Mouse (Mus musculus): ENCODE results near the gene Poc1a.

Poc1a gene

DNA sequence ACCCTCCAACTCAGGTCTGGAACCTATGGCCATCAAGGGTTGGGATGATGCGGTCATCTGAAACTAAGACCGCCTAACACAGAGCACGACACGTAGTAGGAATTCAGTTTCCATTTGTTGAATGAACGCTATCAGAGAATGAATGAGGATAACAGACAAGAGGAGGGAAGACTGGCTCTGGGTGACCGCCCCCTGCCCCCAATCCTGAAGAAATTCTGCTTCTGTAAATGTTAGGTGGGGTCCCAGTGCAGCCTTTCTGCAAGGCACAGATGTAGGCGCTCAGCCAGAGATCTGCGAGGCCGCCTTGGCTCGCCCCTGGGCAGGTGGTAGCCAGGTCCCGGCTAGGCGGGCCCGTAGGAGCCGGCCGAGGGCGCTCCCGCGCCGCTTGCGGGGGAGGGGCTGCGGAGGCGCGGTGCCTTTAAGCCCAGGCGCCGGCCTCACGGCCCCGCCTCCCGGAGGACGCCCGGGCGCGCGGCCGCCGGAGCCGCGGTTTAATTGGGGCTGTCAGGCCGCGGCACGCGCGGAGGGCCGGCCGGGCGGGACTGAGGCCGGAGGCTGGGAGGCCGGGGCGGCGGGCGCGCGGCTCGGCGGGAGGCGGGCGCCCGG is 87.4 kb downstream of the Poc1a start, which contains the start of gene Dusp7:
TSS of gene Dusp7 (plus strand) at position 521 of the 606 bp plus-strand sequence.
- WGBS = under 1% methylated on average over 57 of the region's 57 CpGs

DNA sequence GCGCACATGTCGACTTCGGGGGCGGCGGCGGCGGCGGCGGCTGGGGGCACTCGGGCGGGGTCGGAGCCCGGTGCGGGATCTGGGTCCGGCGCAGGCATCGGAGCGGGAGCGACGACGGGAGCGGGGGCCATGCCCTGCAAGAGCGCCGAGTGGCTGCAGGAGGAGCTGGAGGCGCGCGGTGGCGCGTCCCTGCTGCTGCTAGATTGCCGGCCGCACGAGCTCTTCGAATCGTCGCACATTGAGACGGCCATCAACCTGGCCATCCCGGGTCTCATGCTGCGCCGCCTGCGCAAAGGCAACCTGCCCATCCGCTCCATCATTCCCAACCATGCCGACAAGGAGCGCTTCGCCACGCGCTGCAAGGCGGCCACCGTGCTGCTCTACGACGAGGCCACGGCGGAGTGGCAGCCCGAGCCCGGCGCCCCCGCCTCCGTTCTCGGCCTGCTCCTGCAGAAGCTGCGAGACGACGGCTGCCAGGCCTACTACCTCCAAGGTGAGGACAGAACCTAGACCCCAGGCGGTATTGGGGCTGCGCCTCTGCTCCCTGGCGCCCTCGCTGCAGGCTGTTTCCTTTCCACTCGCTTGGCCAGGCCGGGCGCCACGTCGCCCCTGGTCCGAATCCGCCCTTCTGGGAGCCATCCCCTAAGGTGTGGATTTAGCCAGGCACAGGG is 88.1 kb downstream of the Poc1a start:
- WGBS = under 1% methylated on average over 72 of the region's 72 CpGs

GRCm38 (mm10) chr9:106369801-106370485 is 89.1 kb downstream of the Poc1a start:
- 5% methylated on average over 11 of the region's 11 CpGs for WGBS

DNA sequence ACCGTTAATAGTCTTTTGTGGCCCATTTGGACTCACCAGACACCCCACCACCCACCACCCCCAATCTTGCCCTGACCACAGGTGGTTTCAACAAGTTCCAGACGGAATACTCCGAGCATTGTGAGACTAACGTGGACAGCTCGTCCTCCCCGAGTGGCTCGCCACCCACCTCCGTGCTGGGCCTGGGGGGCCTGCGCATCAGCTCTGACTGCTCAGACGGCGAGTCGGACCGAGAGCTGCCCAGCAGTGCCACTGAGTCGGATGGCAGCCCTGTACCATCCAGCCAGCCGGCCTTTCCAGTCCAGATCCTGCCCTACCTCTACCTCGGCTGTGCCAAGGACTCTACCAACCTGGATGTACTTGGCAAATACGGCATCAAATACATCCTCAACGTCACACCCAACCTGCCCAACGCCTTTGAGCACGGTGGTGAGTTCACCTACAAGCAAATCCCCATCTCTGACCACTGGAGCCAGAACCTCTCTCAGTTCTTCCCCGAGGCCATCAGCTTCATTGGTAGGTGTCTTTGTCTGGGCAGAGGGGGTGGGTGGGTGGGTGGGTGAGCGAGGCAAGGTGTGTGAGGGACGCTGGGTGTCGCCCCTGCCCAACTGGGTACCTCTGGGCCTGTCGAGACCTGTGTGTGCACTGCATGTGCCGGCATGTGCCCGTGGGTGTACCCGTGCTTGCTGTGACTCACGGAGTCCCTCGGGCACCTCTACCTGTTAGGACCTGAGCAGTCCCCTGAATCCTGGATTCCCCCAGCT is 89.9 kb downstream of the Poc1a start:
- 28% methylated on average over 30 of the region's 30 CpGs for WGBS

DNA sequence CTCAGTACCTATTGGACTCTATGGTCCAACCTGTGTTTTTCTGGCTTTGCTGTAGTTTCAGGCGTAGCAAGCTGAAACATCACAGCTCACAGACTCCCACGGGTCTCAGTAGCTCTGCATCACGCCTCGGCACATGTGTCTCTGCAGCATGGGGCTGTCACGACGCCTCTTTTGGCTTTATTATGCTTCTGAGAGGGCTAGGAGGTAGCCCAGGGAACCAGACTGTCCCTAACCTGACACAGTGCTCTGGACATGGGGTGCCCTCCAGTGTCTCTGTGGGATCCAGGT is 90.5 kb downstream of the Poc1a start:
- 24% methylated on average over 6 of the region's 6 CpGs for WGBS

GRCm38 (mm10) chr9:106371776-106372175 is 90.9 kb downstream of the Poc1a start:
- 6% methylated on average over 6 of the region's 6 CpGs for WGBS

GRCm38 (mm10) chr9:106372431-106373412 is 91.9 kb downstream of the Poc1a start:
- WGBS = 45% methylated on average over 11 of the region's 11 CpGs

DNA sequence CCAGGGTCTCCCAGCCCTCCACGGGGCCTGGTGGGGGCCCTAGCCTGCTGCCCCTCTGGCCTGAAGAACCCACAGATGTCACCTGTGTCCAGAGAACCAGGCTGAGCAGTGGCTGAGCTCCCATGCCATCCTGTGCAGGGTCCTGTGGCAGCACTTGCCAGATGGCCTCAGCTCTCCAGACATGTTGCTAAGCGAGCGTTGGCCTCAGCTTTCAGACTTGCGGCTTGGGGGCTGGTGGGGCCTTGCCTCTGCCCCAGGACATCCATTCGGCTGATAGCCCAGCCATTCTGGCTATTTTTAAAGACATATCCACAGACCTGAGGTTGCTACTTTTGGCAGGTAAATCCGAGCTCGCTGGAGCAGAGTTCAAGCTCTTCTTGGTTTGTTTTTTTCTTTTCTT is 93.1 kb downstream of the Poc1a start:
- 45% methylated on average over 7 of the region's 7 CpGs for WGBS

GRCm38 (mm10) chr9:106377247-106377646 is 96.4 kb downstream of the Poc1a start:
- 41% methylated on average over 8 of the region's 8 CpGs for WGBS

DNA sequence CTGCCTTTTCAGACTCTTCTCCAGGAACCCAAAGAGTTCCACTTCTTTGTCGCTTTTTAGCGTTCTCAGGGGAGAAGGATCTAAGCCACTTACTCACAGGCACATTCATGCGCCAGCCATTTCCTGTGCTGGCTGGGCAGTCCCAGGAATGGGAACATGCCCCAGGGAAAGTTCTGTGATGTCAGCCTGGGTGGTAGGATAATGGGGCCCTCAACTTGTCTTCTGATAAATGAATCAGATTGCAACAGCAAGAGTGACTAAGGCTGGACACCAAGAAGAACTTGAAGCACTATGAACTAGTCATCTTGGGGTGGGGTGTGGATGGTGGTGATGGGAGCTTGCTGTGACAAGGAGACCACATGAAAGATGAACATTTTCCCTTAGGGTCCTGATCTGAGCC is 97.2 kb downstream of the Poc1a start:
- WGBS = 49% methylated on average over 3 of the region's 3 CpGs

- WGBS = 58% methylated on average over 9 of the region's 9 CpGs
Measured at GRCm38 (mm10) chr9:106378753-106379152, 97.9 kb downstream of the Poc1a start.

GRCm38 (mm10) chr9:106386181-106386864 is 105.5 kb downstream of the Poc1a start:
- 56% methylated on average over 12 of the region's 12 CpGs for WGBS

DNA sequence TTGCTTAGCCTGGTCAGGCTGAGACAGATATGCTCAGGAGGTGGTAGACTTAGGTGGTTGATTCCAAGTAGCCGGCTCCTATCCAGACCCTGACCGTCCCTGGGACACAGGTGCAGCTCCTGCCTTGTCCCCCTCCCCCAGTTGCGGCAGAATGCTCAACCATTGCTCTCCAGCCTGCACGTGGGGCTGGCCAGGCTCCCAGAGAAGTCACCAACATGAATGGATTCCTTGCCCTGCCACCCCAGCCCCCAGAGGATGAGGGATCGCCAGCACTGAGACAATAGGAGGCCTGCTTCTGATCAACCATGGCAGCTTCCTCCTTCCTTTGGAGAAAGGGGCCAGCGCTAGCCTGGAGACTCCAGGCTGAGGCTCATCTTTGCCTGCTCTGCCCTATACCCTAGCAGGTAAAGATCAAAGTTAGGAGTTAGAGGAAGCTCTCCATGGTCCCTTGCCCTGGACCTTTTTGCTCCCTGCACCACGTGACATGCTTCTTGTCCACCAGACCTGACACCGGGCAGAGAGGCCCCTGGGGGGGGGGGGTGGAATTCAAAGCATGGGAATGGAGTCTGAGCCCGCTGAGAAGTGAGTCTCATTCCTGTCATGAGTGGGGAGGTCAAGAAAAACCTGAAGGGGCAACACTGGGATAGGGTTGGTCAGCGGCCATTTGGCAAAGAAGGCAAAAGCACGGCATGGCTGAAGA is 112.1 kb downstream of the Poc1a start:
- WGBS = 74% methylated on average over 11 of the region's 11 CpGs

DNA sequence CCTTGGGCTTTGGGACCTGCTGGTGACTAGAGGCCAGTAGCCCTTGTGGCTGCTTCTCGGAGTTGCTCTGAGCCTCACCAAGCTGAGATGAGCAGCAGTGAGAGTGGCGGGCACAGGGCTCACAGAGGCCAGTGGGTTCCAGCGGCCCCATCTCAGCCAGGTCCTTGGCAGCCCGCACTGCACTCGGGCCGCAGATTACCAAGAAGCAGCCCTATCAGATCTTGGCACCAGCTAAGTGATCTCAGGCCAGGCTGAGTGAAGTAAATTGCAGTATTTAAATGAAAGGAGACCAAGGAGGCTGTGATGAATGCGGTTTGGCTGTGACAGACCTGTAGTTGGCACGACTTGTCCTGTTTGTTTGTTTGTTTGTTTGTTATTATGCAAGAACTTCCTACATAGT is 112.7 kb downstream of the Poc1a start:
- WGBS = 57% methylated on average over 8 of the region's 8 CpGs

GRCm38 (mm10) chr9:106394649-106395602 is 114.1 kb downstream of the Poc1a start:
- WGBS = 61% methylated on average over 11 of the region's 11 CpGs

DNA sequence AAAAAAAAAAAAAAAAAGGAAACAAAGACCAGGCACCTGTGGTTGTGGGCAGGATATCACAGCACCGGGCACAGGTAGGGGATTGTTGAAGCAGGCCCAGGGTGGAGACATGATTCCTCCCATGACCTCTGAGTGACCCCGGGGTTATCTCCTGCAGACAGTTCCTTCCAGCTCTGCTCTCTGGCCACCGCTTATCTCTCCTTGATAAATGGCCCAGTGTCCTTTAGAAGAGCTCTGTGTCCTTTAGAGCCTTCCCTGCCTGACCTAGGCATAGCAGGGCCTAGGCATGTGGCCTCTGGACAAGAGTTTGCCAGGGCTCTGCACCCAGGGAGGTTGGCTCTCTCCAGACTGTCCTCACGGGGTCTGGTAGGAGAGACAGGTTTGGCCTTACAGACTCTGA is 116.9 kb downstream of the Poc1a start:
- WGBS = 94% methylated on average over 4 of the region's 4 CpGs

GRCm38 (mm10) chr9:106398667-106399311 is 117.9 kb downstream of the Poc1a start:
- 74% methylated on average over 9 of the region's 9 CpGs for WGBS

DNA sequence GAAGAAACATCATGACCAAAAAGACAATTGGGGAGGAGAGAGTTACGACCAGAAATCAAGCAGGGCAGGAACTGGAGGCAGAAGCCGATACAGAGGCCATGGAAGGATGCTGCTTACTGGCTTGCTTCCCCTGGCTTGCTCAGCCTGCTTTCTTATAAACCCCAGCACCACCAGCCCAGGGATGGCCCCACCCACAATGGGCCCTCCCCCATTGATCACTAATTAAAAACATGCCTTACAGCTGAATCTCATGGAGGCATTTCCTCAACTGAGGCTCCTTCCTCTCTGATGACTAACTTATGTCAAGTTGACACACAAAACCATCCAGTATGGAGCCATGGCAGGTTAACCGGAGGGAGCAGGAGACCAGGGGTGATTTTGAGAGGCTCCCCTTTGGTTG is 118.9 kb downstream of the Poc1a start:
- 92% methylated on average over 3 of the region's 3 CpGs for whole genome bisulfite sequencing

All from cerebral cortex, adult 2 months (tissue).